Mouse (Mus musculus) neutrophil, adult 5-6 weeks (primary cell): Measurements from ENCODE around the gene Six2. TPM values are rescaled to one million over a fixed set of nuclear protein-coding genes. Genes with fewer than 3 reads are reported as not detected.

Experiments
- ATAC-seq: fragments of 151-379, 151-347 bp; 2 replicates; pipeline ENCODE4 v1.8.0; 2017; ENCODE audit warnings: mild to moderate bottlenecking, moderate TSS enrichment; ENCODE audit not compliant: insufficient number of reproducible peaks, poor library complexity, low FRiP score, severe bottlenecking; ENCODE audit errors: extremely low read depth
- total RNA-seq: library from RNA; stranded (forward); fragments of 200-1000 nt; gene quantifications from 2 replicates; pipeline ENCODE4 v1.2.3, GENCODE M21; 2017

The Six2 gene
- not detected in 2 replicates for total RNA-seq

- ATAC-seq = no peak
These were observed at the start of gene Six2 for GRCm38 (mm10) chr17:85688236-85688910. Gene Six2, minus strand, starts transcription at chr17:85688274.

- ATAC-seq = no peak
These were observed 49.2 kb upstream of the Six2 start for GRCm38 (mm10) chr17:85737090-85737780.

GRCm38 (mm10) chr17:85731329-85731728 is 43.3 kb upstream of the Six2 start:
- no peak for ATAC-seq

GRCm38 (mm10) chr17:85730231-85731015 is 42.3 kb upstream of the Six2 start:
- no peak for ATAC-seq

GRCm38 (mm10) chr17:85728071-85728718 is 40.1 kb upstream of the Six2 start:
- ATAC-seq = no peak

- ATAC-seq = no peak
These were observed 37.9 kb upstream of the Six2 start for GRCm38 (mm10) chr17:85725988-85726387.

GRCm38 (mm10) chr17:85723166-85723565 is 35.1 kb upstream of the Six2 start:
- ATAC-seq = no peak

GRCm38 (mm10) chr17:85717266-85717665 is 29.2 kb upstream of the Six2 start:
- no peak for ATAC-seq

GRCm38 (mm10) chr17:85715784-85716183 is 27.7 kb upstream of the Six2 start:
- no peak for ATAC-seq

GRCm38 (mm10) chr17:85714370-85714769 is 26.3 kb upstream of the Six2 start:
- no peak for ATAC-seq

GRCm38 (mm10) chr17:85712874-85713273 is 24.8 kb upstream of the Six2 start:
- ATAC-seq = no peak

GRCm38 (mm10) chr17:85704369-85705260 is 16.5 kb upstream of the Six2 start:
- no peak for ATAC-seq

GRCm38 (mm10) chr17:85700028-85700427 is 12.0 kb upstream of the Six2 start:
- ATAC-seq = no peak

GRCm38 (mm10) chr17:85698643-85699042 is 10.6 kb upstream of the Six2 start:
- no peak for ATAC-seq

- ATAC-seq = no peak
These were observed 9.9 kb upstream of the Six2 start for GRCm38 (mm10) chr17:85697976-85698375.

- ATAC-seq = no peak
These were observed 6.4 kb upstream of the Six2 start for GRCm38 (mm10) chr17:85694499-85694898.

GRCm38 (mm10) chr17:85693101-85693500 is 5.0 kb upstream of the Six2 start:
- no peak for ATAC-seq

- ATAC-seq = no peak
These were observed 4.5 kb upstream of the Six2 start for GRCm38 (mm10) chr17:85692594-85692993.
